Mouse (Mus musculus) heart, adult 2 months (tissue): ENCODE data around the gene Pnn. TPM values are rescaled to one million over a fixed set of nuclear protein-coding genes. Genes with fewer than 3 reads are reported as not detected.

Experiments used
- DNase-seq, 2 experiments: peaks; one replicate each; pipeline ENCODE4 v3.0.0; 2021
- H3K27ac ChIP-seq: fragments of 200-600 bp; 2 replicates; pipeline ENCODE4 v1.8.1; 2022
- H3K27me3 ChIP-seq: fragments of 200-500 bp; 2 replicates; pipeline ENCODE4 v1.6.1; 2012; ENCODE audit warnings: mild to moderate bottlenecking, low read length, inconsistent platforms, mixed read lengths; ENCODE audit not compliant: control insufficient read depth, insufficient read depth
- H3K36me3 ChIP-seq: fragments of 200-500 bp; 2 replicates; pipeline ENCODE4 v1.6.1; 2012; ENCODE audit warnings: low read length, inconsistent platforms; ENCODE audit not compliant: control insufficient read depth, insufficient read depth
- H3K4me1 ChIP-seq: fragments of 200-500 bp; 2 replicates; pipeline ENCODE4 v1.6.1; 2011; ENCODE audit warnings: low read length; ENCODE audit not compliant: control insufficient read depth, insufficient read depth
- H3K4me3 ChIP-seq: fragments of 200-600 bp; 2 replicates; pipeline ENCODE4 v1.8.1; 2022
- H3K79me2 ChIP-seq: fragments of 200-500 bp; replicated peaks from 2 replicates; pipeline ENCODE4 v1.6.1; 2012; ENCODE audit warnings: mild to moderate bottlenecking, inconsistent platforms, low read length, moderate library complexity, mixed read lengths; ENCODE audit not compliant: control insufficient read depth, insufficient read depth
- H3K9ac ChIP-seq: fragments of 200-500 bp; 2 replicates; pipeline ENCODE4 v1.6.1; 2012; ENCODE audit warnings: low read depth, mild to moderate bottlenecking, control low read depth, inconsistent platforms, low read length, mixed read lengths
- CTCF ChIP-seq: fragments of 200-600 bp; IDR thresholded peaks from 2 replicates; pipeline ENCODE4 v1.8.1; 2022; ENCODE audit warnings: antibody characterized with exemption, mild to moderate bottlenecking, moderate library complexity
- EP300 ChIP-seq: fragments of 200-500 bp; IDR thresholded peaks from 2 replicates; pipeline ENCODE4 v1.6.1; 2011; ENCODE audit warnings: low read depth, low read length, control low read depth; ENCODE audit not compliant: insufficient read depth
- POLR2A ChIP-seq: fragments of 200-500 bp; IDR thresholded peaks from 2 replicates; pipeline ENCODE4 v1.6.1; 2011; ENCODE audit warnings: mild to moderate bottlenecking, low read depth, low read length, control low read depth; ENCODE audit not compliant: insufficient read depth
- WGBS: fragments of 180-500 bp; shearing (Covaris S2); methylation state at CpG from one replicate; pipeline ENCODE4 v1.1.7; 2018; 5-methylcytosine and 5-hydroxymethylcytosine counted together
- intact Hi-C: fragments of 180-260 bp; cut with DNase I; formaldehyde crosslinking; loops from one replicate; pipeline ENCODE4 v1.15.1; 2025
- polyA plus RNA-seq: library from polyadenylated mRNA; depleted of rRNA; stranded (reverse); fragments of >200 nt; gene quantifications from 2 replicates; pipeline ENCODE4 v1.2.3, GENCODE M21; 2012; rRNA removed
- total RNA-seq, 2 experiments: library from RNA; stranded (reverse); gene quantifications; 2 replicates each; pipeline ENCODE4 v1.2.3; 2021

Gene Pnn
- total and polyA plus RNA-seq, 3 experiments: 7.6 to 27.0 (median 22.5) TPM

DNA sequence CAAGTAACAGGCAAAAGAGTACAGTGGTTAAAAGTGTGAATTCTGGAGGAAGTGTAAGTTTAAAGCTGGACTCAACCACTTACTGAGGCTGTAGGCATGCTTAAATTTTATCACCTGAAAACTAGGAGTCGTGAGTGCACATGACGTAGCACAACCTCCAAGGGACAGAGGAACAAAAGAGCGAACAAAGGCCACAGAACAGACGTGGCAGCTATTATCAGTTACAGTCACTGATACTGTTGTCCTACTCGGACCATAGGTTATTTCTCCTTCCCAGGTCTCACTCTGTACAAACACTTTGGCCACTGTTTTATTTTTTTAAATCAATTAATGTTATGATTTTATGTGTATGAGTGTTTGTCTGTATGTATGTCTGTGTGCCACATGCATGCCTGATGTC, 38.1 kb downstream of the Pnn start:
- Histone ChIP-seq H3K27me3 (no peaks in the 10 kb centered on the region), H3K27ac (no peak overlapping the region), H3K79me2 (no peaks in the 10 kb centered on the region), H3K9ac (no peak overlapping the region), H3K4me3 (no peak overlapping the region), H3K4me1 (no peaks in the 10 kb centered on the region), H3K36me3 (no peaks in the 10 kb centered on the region)
- TF ChIP-seq CTCF (no peak), POLR2A (no peak), EP300 (no peak)
- 52% methylated on average over 5 of the region's 5 CpGs for WGBS
- no peak for DNase-seq
- intact Hi-C loops: no loop called here

DNA sequence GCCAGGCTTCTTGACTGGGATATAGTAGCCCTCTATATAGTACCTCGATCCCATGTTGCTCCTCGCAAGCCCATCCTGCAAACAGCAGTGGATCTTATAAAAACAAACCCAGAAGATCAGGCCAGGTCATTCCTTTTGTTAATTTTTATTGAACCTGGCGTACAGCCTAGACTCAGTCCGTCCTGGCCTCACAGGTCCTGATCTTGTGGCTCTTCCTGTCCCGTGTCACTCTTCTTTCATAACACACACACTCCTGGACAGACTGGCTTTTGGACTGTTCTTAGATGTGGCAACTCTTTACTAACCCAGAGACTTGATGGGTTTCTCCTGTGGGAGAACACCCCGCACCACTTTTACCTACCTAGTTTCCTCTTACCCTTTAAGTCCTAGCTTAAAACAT, 39.2 kb downstream of the Pnn start:
- no peak overlapping the region for H3K27ac ChIP-seq
- no peak overlapping the region for H3K9ac ChIP-seq
- H3K4me3 ChIP-seq: no peak overlapping the region
- H3K36me3 ChIP-seq: no peaks in the 10 kb centered on the region
- intact Hi-C loops: no loop called here
- H3K27me3 ChIP-seq: no peaks in the 10 kb centered on the region
- DNase-seq: no peak
- TF ChIP-seq EP300 (no peak), POLR2A (no peak), CTCF (no peak)
- no peaks in the 10 kb centered on the region for H3K79me2 ChIP-seq
- 59% methylated on average over 6 of the region's 6 CpGs for WGBS
- H3K4me1 ChIP-seq: no peaks in the 10 kb centered on the region

DNA sequence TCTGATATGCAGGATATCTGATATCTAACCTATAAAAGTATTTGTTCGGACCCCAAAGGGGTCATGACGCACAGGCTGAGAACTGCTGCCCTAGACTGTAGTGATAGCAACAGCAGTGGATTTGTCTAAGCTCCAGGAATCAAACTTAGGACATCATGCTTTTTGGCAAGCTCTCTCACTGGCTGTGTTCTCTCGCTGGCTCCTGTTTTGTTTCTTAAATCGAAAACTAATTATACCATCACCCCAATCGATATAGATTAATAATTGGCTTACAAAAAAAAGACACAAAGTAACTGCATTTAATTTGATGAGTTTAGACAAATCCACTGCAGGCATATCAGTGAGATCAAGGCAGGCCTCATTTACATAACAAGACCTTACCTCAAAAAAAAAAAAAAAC, 39.8 kb downstream of the Pnn start:
- no peaks in the 10 kb centered on the region for H3K79me2 ChIP-seq
- 69% methylated on average over 5 of the region's 5 CpGs for WGBS
- no peaks in the 10 kb centered on the region for H3K4me1 ChIP-seq
- no peaks in the 10 kb centered on the region for H3K36me3 ChIP-seq
- H3K27me3 ChIP-seq: no peaks in the 10 kb centered on the region
- intact Hi-C loops: no loop called here
- no peak overlapping the region for H3K4me3 ChIP-seq
- H3K27ac ChIP-seq: no peak overlapping the region
- no peak for TF ChIP-seq POLR2A
- no peak for TF ChIP-seq EP300
- no peak for TF ChIP-seq CTCF
- no peak for DNase-seq
- no peak overlapping the region for H3K9ac ChIP-seq

DNA sequence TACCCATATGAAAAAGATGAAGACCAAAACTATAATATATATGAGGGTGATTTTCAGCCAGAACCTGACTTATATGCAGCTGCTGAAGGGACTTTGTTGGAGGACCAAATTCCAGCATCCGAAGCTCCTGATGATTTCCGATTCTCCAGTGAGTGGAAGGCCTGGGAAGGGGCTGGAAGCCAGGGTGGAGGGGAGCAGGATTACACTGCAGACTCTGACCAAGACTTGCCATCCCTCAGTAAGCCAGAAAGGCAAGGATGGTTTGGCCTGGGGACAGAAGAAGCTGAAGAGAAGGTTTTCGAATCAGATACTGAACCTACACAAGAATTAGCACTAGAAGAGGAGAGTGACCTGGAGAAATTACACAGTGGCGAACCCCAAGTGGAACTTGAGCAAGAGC, 41.2 kb downstream of the Pnn start:
- TF ChIP-seq EP300 (no peak), POLR2A (no peak), CTCF (no peak)
- no peaks in the 10 kb centered on the region for H3K79me2 ChIP-seq
- H3K27me3 ChIP-seq: no peaks in the 10 kb centered on the region
- H3K4me3 ChIP-seq: no peak overlapping the region
- H3K9ac ChIP-seq: no peak overlapping the region
- no peaks in the 10 kb centered on the region for H3K4me1 ChIP-seq
- no peak overlapping the region for H3K27ac ChIP-seq
- no peaks in the 10 kb centered on the region for H3K36me3 ChIP-seq
- WGBS: 80% methylated on average over 4 of the region's 4 CpGs
- DNase-seq: no peak
- intact Hi-C loops: no loop called here

DNA sequence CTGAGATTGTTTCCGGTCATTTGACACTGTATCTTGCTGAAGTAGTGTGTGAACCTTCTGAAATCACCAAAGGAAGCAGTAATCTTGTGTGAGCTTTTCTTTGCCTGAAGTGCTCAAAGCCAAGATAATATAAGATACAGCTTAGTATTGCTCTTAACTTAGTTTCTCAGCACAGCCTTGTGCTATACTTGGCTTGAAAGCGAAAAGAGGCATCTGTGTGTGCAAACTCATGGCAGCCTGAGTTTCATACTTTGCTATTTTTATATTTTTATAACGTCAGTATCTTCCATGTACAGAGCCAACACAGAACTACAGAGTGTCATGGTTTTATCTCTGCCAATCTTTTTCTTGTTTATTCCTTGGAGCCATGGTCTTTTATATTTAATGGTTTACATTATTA, 50.5 kb downstream of the Pnn start:
- DNase-seq: no peak
- H3K79me2 ChIP-seq: no peaks in the 10 kb centered on the region
- no peaks in the 10 kb centered on the region for H3K36me3 ChIP-seq
- H3K4me1 ChIP-seq: no peaks in the 10 kb centered on the region
- intact Hi-C loops: no loop called here
- no peak overlapping the region for H3K9ac ChIP-seq
- H3K27ac ChIP-seq: no peak overlapping the region
- H3K27me3 ChIP-seq: no peaks in the 10 kb centered on the region
- 35% methylated on average over 3 of the region's 3 CpGs for WGBS
- no peak overlapping the region for H3K4me3 ChIP-seq
- TF ChIP-seq EP300 (no peak), POLR2A (no peak), CTCF (no peak)

Other genes starting within 250 kb of the Pnn start
- 10 to 100 TPM; 39.5 to 42.5 TPM for gene Sec23a, start 54.9 kb upstream of the Pnn start, total RNA-seq
- 19.0 and 42.1 TPM in 2 replicates for gene Sec23a, start 54.9 kb upstream of the Pnn start, polyA plus RNA-seq
- 1 to 10 TPM; 5.3 to 5.7 TPM for gene Gemin2, start 53.5 kb upstream of the Pnn start, total RNA-seq
- gene Gemin2, start 53.5 kb upstream of the Pnn start, polyA plus RNA-seq: 2.9 and 5.4 TPM in 2 replicates
- gene Trappc6b, start 5.4 kb upstream of the Pnn start, total RNA-seq: 10 to 100 TPM; 70.8 to 86.0 TPM
- 46.8 and 57.7 TPM in 2 replicates for gene Trappc6b, start 5.4 kb upstream of the Pnn start, polyA plus RNA-seq
- 100 to 1,000 TPM in 1 of 2 experiments, 10 to 100 TPM in 1; 90.9 to 106 TPM for gene Mia2, start 28.9 kb downstream of the Pnn start, total RNA-seq
- gene Mia2, start 28.9 kb downstream of the Pnn start, polyA plus RNA-seq: 31.8 and 46.7 TPM in 2 replicates
- 10 to 100 TPM in 1 of 2 experiments, 1 to 10 TPM in 1; 6.4 to 10.2 TPM for gene Fbxo33, start 152.8 kb downstream of the Pnn start, total RNA-seq
- gene Fbxo33, start 152.8 kb downstream of the Pnn start, polyA plus RNA-seq: 3.3 and 12.0 TPM in 2 replicates